Mouse (Mus musculus) kidney, postnatal 36 days (tissue): Measurements from ENCODE around the gene Hoxb8.

Experiments
- DNase-seq, 2 experiments: peaks; one replicate each; pipeline ENCODE4 v3.0.0; 2021 to 2022; ENCODE audit warnings: mixed read lengths in 2 of 2

Gene Hoxb8

DNA sequence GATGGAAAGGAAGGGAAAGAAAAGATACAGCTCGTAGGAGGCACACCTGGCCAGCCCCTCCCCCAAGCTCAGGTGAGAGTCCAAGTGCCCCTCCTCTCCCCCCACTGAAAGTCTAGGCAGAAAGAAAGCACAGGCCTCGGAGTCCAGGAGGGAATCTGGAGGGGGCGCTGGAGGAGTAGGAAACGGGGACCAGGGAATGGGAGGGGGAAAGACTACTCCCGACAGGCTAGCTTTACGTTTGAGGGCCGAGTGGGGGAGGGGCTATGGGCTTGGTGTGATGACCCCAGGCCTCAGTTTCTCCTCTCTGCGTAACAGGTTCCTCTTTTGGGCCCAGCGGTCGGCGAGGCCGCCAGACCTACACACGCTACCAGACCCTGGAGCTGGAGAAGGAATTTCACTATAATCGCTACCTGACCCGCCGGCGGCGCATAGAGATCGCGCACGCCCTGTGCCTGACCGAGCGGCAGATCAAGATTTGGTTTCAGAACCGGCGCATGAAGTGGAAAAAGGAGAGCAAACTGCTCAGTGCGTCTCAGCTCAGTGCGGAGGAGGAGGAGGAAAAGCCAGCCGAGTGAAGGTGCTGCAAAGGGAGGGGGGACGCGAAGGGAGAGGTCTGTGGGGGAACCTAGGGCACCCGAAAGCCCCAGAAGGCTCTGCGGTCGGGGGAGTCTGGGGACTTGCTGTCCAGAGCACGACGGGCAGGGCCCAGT lies 18.8 kb downstream of the Hoxb8 start:
- peak in 1 of 2 experiments; percentile 75 for DNase-seq

DNA sequence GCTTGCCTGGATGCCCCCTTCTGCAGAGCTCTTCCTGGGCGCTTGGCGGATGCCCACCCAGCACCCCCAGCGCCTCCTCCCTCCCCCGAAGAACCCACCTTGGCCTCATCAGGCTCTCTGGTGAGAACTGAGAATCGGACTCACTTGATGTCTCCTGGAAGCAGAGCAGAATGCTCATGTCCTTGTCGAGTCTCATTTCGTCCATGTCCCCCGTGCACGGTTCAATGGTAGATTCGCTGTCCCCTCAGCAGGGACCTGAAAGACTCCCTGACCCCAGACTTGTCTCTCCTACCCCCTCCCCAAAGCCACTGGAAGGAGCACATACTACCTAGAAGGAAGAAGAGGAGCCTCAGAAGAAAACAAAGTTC lies 19.3 kb downstream of the Hoxb8 start:
- DNase-seq, result no peak

DNA sequence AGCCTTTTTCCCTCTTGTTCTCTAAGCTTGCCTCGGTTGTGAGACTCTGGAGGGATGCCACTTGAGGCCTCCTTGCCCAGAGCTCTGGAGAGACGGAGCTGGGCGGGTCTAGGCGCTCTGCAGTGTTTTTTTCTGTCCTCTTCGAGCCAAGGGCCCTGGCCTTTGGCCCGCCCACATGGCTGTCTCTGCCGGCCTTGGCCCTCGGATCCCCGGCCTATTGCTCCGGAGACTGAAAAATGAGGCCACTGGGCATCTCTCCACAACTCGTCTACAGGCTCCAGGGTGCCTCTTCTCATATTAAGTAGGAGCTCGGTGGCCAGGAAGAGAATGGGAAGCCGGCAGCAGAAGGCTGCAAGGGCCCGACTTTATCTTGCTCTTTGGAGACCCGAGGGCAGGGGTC lies 20.1 kb downstream of the Hoxb8 start:
- peak; percentile 88 to 91 for DNase-seq

DNA sequence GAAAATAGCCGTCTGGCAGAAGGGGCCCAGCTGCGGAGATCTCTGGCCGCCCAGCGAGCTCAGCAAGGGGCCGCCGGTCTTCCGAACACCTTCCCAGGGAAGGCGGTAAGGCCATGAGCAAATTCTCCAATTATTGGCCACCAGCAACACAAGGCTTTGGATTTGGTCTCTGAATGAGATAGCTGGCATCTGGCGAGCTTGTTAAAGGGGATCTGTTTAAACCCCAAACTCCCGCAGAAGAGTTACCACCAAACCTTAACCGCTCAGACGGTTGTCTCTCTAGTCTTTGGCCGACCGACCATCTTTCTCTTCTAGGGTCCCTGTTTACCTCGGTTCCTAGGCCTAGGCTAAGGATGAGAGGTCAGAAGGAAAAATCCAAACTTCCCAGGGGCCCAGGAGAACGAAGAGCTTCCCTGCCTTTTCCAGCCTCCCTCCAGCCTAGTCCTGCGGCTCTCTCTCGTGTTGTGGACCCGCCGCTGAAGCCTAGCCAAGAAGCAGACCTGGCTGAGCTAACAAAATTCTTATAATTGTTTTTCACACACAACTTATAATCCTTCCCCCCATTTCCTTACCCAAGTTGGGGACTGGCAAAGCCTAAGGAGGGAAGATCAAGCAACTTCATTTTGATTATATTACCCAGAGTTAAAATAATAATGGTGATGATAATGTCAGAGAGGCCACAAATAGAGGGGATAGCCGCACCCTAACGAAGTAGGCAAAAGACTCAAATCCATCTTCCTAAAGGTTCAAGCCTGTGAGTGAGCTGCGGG lies 20.9 kb downstream of the Hoxb8 start:
- DNase-seq, result peak in 1 of 2 experiments; percentile 49

DNA sequence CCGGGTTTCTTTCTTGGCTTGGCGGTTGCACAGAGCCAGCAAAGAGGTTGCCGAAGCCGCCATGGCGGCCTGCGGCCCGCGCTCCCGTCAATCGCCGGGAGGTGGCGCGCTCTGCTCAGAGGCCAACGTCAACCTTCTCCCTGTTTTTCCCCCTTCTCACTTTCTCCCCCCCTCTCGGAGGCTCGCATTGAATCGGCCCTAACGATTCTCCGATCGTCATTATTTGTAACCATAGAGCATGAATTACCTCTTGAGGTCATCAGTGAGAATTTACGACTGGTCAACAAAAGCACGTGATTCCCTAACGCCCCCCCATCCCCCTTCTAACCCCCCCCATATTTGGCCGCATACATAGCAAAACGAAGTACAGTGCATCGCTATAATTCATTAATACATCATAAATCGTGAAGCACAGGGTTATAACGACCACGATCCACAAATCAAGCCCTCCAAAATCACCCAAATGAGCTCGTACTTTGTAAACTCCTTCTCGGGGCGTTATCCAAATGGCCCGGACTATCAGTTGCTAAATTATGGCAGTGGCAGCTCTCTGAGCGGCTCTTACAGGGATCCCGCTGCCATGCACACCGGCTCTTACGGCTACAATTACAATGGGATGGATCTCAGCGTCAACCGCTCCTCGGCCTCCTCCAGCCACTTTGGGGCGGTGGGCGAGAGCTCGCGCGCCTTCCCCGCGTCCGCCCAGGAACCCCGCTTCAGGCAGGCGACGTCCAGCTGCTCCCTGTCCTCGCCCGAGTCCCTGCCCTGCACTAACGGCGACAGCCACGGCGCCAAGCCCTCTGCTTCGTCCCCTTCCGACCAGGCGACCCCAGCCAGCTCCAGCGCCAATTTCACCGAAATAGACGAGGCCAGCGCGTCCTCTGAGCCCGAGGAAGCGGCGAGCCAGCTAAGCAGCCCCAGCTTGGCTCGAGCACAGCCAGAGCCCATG lies 21.7 kb downstream of the Hoxb8 start, which contains the start of gene Hoxb5:
TSS of gene Hoxb5 (plus strand) at position 186 of the 949 bp plus-strand sequence.
- DNase-seq, result peak; percentile 92 to 94

DNA sequence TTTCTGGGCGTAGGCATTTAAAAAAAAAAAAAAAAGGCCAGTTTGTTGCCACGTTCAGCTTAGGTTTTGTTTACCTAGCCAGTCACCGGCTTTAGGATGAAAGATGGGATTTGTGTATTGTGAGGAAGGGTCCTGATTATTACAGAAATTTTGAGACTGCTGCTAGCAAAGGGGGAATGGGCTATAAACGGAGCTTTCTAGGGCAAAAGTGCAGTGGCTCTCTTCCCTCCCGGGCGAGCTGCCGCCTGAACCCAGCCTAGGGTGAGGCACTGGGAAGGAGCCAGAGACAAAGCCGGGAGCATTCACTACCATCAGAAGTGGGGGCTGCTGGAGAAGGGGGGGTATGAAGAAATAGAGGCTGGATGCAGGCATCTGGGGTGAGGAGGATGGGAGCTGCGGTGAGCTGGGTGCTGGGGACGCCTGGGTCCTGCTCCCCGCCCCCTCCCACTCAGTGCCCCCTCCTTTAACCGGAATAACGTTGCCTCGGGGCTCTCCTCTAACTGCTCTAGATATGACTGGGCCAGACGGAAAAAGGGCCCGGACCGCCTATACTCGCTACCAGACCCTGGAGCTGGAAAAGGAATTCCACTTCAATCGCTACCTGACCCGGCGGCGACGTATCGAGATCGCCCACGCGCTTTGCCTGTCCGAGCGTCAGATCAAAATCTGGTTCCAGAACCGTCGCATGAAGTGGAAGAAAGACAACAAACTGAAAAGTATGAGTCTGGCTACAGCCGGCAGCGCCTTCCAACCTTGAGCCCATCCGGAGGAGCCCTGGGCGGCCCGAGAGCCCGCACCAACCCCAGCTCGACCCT lies 22.9 kb downstream of the Hoxb8 start:
- peak in 1 of 2 experiments; percentile 60 for DNase-seq

DNA sequence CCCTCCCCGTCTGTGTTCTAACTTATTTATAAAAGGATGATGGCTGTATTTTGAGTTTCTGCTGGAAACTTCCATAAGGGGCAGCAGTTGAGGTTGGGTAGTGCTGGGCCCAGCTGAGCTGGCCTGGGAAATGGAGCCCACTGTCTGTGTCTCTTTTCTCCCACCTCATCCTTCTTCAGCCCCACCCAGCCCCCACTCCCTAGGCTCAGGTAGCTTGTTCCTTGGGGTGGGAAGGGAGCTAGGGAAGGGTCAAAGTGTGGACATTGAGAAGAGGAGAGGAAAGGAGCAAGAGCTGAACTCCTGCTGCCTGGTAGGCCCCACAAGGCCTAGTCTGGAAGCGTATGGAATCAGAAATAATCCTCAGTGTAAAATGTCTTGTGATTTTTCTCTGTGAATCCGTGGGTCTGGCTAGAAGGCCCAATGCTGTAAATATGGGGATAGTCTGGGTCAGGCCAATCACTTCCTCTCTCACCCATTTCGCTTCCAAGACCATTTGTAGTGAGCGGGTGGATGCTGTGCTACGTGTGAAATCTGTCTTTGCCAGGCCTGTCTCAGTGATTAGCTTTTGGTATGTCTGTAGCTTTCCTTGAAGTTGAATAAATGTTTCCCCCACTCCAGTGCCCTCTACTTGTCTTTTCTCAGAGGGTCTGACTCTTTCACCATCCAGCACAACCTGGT lies 23.9 kb downstream of the Hoxb8 start:
- no peak for DNase-seq

DNA sequence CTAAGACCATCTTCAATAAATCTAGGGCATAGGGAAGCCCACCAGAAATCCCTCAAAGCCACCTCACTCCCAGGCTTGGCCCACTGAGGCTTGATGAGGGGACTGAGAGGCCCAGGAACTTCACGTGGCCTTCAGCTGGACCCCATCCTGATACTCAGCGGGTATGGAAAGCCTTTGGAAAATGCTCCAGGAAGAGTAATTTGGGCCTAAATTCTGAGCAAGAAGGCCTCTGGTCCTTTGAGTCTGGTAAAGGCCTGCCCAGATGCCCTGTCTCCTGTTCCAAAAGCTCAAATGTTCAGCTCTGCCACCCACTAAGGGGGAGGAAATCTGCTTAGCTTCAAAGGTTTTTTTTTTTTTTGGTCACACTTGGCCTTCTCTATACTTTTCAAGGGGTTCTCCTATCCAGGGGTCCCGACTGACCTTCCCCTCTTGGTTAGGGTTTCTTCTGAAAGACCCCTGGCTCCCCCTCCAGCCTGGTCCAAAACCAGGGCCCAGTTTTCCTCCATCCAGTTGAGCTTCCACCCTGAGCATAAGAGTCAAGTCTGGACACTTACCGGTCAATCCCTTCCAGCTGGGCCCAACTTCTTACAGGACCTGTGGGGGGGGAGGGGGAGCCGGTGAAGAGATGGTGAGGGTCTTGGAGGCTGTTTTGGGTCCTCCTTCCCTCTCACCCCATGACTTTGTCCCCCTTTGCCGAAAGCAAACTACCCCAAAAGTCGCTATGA lies 24.6 kb downstream of the Hoxb8 start:
- DNase-seq, result peak in 1 of 2 experiments; percentile 53

- DNase-seq, result peak in 1 of 2 experiments; percentile 51
These were observed 25.2 kb downstream of the Hoxb8 start for GRCm38 (mm10) chr11:96306908-96307269.

- DNase-seq, result no peak
These were observed 27.1 kb downstream of the Hoxb8 start for GRCm38 (mm10) chr11:96308763-96309162.

DNA sequence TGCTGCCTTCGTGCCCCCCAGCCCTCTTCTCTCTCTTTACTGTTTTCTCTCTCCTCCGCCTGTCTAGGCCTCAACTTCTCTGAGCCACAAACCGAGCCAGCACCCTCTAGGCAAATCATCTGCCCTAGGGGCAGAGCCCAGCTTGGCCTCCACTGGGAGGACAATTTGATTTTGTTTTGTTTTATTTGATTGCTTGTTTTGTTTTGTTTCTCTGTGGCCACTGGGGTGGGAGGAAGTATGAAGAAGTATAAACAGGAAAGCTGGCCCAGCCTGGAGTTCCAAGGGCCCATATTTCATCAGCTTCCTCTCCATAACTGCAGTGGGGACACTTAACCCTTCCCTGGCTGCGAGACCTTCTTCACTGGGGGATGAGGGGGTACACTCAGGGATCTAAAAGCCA lies 27.6 kb downstream of the Hoxb8 start:
- DNase-seq, result peak; percentile 70 to 75

DNA sequence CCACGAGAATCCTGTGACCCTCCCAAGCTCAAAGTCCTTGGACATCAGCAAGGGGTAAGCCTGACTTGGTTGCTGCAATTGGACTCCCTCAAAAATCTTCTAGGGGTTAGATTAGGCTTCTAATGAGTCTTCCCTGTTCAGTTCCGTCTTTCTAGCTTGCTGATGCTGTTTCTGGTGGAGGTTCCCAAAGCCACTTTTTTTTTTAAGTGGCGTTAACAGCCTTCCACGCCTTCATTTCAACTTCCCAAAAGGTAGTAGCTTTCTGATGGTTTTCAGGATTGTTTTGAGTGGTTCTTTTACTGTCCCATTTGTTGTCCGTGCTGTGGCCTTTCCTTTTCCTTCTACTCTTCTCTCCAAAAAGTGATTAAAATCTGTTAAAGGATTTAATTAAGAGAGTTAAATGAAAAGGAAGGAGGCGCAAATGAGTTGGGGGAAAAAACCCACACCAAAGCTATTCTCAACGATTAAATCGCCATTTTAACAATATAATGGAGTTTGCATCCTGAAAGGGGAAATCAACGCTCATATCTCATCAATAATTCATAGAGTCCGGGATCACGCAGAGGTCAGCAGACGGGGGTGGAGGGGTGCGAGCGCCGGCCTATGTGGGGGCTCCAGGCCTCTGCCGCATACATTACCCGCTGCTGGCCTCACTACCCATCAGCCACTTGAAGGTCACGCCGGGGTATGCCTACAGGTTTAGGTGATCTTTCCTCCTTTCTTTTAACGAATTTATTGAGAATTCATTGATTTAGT lies 28.7 kb downstream of the Hoxb8 start:
- DNase-seq, result peak in 1 of 2 experiments; percentile 41

GRCm38 (mm10) chr11:96311097-96311496 lies 29.4 kb downstream of the Hoxb8 start:
- DNase-seq, result peak in 1 of 2 experiments; percentile 62

- DNase-seq, result peak; percentile 88 to 90
These were observed 30.1 kb downstream of the Hoxb8 start for GRCm38 (mm10) chr11:96311520-96312417.

DNA sequence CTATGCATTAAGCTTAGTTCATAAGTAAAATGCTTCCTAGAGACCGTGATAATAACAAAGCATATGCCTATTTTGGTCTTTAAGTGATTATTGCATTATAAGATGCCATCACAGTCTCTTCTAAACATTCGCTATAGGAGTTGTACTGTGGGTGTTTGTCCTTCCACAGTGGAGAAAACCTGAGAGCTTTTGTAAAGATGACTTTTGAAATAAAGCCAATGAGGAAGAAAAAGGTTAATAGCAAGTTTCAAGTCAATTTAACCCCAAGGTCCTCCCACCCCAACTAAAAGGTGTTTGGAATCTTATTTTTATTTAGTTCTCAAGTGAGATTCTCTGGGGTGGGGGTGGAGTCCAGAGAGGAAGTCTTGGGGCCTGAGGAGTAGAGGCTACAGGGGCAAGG lies 31.4 kb downstream of the Hoxb8 start:
- no peak for DNase-seq

GRCm38 (mm10) chr11:96313806-96314428 lies 32.2 kb downstream of the Hoxb8 start:
- no peak for DNase-seq

- DNase-seq, result peak; percentile 73 to 83
These were observed 33.1 kb downstream of the Hoxb8 start for GRCm38 (mm10) chr11:96314671-96315343.

GRCm38 (mm10) chr11:96315344-96315681 lies 33.6 kb downstream of the Hoxb8 start:
- no peak for DNase-seq
